Mouse (Mus musculus): ENCODE data around the gene Rpl11.
"Not testable (repeated sequence)": the region's sequence is repeated elsewhere in the genome, so short reads cannot be mapped to it uniquely, and the experiment has no call there.

Rpl11 gene

DNA sequence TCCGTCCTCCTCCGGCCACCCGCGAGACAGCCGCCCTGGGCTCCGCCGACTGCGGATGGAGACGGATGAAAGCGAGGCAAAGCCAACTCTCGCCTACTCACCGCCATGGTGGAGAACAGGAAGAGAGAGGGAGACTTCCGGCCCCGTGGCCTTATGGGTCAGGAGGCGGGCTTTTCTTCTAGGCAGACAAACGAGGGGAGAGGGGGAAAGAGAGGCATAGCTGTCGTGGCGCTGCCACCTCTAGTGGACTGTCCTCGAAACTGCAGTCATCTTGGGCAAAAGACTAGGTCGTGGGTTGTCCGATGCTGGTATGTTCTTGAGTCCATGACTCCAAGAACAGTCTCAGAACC lies at the start of gene Rpl11:
Gene Rpl11 (minus strand): TSS at position 182 of the 350 bp plus-strand sequence.
- peak; percentile 88 for DNase-seq (ENCODE audit: low read depth, low spot score)

DNA sequence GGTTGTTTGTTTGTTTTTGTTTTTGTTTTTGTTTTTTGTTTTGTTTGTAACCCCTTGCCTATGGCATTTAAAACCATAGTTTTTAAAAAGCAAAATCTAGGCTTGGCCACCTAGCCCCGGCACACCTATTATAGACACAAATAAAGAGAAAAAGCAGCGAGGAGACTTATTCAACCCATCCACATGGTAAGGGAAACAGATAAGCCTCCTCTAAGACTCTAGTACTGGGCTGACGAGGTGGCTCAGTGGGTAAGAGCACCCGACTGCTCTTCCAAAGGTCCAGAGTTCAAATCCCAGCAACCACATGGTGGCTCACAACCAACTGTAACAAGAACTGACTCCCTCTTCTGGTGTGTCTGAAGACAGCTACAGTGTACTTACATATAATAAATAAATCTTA lies 48.5 kb upstream of the Rpl11 start:
- not testable (repeated sequence) for DNase-seq (ENCODE audit: low read depth, low spot score)

DNA sequence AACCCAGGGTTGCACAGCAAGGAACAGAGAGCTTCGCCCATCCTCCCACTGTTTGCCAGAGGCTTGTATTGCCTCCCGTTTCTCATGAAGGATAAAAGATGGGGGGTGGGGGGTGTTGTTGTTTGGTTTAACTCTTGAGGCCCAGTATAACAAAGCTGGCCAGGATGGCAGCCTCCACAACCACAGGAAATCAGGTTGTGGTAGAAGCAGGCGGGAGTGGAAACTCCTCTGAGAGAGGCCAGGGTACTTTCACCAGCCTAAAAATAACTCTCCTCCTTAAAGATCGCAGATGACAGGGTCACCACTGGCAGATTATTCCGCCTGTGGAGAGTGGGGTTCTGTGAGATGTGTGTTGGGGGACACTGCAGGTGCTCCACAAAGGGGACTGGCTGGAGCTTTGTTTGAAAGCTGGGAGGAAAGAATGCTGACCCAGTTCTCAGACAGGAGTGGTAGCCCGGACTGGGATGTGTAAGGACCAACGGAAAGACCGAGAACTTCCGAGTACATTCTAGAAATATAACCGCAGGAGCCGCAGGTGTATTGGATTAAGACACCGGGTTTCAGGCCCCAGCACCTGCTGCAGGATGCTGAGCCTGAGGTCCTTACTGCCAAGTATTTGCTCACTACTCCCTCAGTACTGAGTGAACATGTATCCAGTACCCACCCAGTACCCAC lies 47.3 kb upstream of the Rpl11 start:
- no peak for DNase-seq (ENCODE audit: low read depth, low spot score)

DNA sequence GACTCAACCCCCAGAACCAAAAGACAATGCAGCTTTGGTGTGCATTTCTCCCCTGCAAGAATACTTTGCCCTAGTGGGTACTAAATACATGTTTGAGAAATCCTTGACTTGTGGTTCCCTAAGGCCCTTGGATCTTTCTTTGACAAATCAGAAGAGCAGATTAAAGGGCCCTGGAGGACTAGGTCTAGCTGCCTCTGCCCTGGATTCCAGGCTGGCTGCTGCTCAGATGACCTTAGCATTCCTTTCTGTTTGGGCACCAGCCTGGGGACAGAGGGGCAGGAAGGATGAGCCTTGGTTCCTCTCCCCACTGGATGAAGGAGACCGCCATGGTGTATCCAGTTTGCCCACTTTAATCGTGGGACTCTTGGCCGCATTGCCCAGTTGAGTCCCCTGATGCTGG lies 45.2 kb upstream of the Rpl11 start:
- no peak for DNase-seq (ENCODE audit: low read depth, low spot score)

DNA sequence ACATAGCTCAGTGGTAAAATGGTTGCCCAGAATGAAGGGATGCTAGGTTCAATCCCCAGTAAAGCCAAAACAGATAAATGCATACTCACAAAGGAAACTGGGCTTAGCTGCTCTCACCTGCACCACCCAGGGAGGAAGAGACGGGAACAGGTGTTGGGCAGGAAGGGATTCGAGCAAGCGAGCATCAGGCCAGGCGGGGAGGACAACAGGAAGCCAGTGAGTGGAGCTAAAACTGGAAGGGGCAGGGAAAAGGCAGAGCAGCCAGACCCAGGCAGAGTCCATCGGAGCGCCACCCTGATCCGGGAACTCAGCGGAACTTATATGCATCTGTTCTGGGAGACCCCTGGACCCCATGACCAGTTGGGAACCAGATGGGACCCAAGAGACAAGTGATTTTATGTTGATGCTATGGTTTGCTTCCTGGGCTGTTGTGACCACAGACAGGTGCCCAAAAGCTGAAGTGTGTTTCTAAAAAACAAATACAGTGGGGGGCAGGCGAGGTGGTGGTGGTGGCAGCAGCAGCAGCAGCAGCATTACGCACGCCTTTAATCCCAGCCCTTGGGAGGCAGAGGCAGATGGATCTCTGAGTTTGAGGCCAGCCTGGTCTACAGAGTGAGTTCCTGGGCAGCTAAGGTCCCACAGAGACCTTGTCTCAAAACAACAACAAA lies 43.4 kb upstream of the Rpl11 start:
- no peak for DNase-seq (ENCODE audit: low read depth, low spot score)

DNA sequence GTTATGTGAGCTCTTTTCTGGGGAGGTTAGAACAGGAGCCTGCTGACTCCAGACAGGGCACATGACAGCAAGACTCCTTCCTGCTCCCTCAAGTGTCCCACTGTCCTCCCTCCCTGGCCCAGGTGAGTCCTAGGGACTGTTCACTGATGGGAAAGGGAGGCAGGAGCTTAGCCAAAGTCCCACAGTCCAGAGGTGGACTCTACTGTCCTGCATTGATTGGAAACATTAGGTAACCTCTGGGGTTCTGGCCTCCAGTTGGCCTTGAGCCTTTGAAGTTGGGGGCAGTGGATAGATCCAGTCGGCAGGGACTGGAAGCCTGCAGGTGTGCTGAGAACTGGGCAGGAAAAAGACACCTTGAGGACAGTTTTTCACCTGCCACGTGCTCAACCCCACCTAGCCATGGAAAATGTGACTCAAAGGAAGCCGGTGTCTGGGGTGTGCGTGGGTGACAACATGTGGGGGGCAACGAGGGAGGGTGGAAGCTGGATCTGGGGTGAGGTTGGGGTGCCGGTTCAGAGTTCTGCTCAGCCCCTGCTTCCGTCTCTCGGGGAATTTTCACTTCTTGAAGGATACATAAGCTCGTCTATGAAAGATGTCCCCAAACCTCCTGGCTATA lies 42.4 kb upstream of the Rpl11 start:
- no peak for DNase-seq (ENCODE audit: low read depth, low spot score)

DNA sequence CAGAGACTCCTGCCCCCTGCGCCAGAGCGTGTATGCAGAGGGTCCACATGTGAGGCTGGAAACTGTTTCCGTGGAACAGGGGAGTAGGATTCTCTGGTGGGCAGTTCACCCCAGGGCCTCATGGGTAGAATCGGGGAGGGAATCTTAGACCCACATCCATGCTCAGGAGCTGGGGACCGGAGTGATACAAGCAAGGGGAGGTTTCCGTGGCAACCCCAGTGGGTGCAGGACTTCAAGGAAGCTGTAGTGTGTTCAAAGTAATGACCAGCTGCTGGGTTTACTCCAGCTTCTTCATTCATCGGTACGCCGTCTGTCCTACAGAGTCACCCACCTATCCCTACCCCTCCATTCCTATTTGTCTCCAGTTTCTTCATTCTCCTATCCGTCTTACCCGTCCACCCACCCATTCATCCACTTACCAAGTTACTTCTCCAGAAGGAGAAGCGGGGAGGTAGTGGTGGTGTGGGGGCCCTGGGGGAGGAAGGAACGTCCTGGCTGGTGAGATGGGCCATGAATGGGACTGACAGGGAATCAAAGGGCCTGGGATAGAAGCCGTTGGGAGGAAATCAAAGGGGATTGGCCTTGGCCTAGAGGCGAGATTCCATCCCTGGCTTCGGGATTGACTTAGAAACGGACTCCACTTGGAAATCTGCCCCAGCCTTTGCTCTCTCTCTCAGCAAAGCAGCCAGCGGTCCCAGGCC lies 41.4 kb upstream of the Rpl11 start:
- DNase-seq (ENCODE audit: low read depth, low spot score) = no peak

DNA sequence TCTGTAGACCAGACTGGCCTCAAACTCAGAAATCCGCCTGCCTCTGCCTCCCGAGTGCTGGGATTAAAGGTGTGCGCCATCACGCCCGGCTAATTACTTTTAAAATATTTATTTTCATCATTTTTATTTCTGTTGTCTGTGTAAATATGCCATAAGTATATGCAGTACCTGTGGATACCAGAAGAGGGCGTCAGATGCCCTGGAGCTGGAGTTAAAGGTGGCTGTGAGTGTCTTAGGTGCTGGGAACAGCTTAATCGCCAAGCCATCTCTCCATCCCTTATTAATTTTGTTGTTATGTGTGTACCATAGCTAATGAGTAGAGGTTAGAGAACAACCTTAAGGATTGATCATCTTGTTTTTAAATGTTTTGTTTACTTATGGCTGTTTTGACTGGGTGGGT lies 39.3 kb upstream of the Rpl11 start:
- no peak for DNase-seq (ENCODE audit: low read depth, low spot score)

DNA sequence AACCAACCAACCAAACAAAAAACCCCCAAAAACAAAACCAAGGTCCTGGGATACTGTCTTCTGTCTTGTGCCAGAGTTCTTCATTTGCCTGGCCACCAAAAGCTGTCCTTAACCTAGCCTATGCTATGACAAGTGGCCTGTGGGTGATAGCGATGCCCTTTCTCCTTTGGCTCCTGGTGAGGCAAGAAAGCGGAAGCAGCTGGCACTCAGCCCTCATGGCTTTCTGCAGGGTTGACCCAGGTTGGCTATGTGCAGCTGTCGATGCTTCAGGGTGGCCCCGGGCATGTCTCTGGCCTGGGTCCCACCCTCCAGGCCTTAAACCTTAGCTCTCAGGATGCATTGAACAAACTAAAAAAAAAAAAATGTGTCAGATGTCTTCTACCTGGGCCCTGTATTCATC lies 38.1 kb upstream of the Rpl11 start:
- no peak for DNase-seq (ENCODE audit: low read depth, low spot score)

DNA sequence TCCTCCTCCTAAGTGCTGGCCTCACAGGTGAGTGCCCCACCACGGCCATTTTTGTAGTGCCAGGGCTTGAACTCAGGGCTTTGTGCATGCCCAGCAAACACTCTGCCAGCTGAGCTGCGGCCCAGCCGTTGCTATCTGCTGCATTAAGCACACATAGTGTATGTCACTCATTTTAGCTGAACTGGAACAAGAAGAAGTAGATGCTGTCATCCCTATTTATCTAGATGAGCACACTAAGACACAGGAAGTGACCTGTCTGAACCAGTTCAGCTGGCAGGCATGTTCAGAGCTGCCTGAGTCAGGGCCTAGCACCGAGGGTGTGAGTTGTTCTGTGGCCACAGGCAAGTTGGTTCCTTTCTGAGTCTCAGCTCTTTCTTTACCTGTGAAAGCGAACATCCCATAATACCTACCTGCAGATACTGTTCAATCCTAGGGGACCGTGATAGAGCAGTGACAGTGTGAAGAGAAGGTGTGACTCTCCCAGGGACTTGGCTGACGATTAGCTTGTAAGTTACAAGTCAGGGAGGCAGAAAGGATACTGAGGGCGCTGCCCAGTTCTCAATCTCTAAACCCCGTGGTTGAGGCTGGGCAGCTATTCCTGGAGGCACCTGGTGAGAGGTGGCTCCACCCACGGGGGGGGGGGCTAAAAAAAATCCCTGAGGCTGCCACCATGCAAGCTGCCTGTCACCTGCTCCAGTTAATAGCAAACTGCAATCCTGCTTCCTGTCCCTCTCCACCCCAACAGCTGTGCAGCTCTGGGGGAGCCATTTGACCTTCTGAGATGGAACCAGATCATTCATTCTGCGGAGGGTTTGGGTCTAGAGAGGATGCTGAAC lies 36.7 kb upstream of the Rpl11 start:
- no peak for DNase-seq (ENCODE audit: low read depth, low spot score)

DNA sequence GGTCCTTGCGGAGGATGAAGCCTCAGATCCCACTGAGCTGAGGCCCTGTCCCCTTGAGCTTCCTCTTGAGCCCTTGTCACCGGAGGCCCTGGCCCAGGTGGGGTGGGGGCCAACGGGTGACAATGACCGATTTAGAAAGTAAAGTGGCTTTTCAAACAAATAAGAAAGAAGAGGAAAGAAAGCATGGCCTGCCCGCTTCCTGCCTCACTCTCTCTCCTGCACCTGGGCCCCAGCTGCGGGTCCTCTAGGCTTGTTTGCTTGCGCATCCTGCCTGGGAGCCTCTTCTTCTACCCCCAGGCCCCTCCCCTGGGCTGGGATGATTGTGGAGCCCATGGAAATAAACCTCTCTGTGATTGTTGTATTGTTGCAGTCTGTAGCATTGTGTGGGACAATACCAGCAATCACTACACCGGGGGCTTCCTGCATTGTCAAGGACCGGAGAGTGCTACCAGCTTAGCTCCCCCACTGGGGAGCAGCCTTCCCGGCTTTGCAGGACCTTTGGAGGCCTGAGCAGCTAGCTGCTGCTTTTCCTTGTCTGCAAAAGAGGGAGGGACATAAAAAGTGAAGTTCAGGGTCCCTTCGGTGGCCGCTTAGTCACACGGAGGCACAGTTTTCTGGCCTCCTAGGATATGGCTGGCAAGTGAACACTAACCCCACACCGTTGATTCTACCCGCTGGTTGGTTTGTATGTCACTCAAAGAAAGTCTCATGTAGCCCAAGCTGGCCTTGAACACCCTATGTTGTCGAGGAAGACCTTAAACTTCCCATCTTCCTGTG lies 35.9 kb upstream of the Rpl11 start:
- no peak for DNase-seq (ENCODE audit: low read depth, low spot score)

DNA sequence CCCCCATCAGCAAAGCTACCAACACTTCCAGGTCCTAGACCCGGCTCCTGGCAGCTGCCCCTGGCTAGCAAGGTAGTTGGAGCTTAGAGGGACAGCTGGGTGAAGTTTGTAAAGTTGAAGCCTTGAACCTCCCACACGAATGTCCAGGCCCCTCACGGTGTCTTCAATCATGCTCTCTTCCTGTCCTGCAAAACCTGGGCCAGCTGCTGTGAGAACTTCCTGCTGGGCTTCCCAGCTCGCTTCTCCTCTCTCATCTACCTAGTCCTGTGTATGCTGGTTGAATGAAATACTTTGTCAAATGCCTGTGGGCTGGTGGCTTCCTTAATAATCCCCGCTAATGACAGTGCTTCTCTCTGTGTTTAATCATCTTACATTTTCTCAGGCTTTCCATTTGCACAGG lies 35.1 kb upstream of the Rpl11 start:
- DNase-seq (ENCODE audit: low read depth, low spot score) = no peak

DNA sequence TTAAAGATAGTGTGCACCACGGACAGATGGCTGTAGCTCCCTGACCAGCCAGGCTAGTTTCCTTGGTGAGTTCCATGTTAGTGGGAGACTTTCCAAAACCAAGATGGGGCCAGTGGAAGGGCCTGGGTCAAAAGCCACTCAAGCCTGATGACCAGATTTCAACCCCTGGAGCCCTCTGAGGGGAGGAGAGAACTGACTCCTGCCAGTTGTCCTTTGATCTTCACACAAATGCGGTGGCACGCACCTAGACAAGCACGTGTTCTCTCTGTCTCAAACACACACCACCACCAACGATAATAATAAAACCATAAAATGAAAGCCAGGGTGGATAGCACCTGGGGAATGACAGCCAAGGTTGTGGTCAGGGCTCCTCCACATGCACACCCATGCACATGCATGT lies 34.0 kb upstream of the Rpl11 start:
- no peak for DNase-seq (ENCODE audit: low read depth, low spot score)

DNA sequence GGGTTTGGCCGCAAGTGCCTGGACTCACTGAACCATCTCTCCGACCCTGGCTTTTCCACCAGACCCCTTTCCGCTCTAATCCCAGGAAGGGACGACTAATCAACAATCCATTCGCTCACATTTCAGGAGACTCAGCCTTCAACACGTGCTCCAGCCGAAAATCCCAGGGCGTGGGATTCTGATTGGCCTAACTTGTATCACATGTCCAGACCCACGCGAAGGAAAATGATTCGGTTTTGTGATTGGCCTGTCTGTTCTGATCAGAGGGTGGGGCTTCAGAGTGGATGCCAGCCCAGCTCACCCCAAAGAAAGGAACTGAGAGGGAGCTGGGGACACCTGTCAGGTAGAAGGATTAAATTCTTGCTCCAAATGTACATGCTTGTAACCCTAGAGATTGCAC lies 31.6 kb upstream of the Rpl11 start:
- DNase-seq (ENCODE audit: low read depth, low spot score) = no peak

DNA sequence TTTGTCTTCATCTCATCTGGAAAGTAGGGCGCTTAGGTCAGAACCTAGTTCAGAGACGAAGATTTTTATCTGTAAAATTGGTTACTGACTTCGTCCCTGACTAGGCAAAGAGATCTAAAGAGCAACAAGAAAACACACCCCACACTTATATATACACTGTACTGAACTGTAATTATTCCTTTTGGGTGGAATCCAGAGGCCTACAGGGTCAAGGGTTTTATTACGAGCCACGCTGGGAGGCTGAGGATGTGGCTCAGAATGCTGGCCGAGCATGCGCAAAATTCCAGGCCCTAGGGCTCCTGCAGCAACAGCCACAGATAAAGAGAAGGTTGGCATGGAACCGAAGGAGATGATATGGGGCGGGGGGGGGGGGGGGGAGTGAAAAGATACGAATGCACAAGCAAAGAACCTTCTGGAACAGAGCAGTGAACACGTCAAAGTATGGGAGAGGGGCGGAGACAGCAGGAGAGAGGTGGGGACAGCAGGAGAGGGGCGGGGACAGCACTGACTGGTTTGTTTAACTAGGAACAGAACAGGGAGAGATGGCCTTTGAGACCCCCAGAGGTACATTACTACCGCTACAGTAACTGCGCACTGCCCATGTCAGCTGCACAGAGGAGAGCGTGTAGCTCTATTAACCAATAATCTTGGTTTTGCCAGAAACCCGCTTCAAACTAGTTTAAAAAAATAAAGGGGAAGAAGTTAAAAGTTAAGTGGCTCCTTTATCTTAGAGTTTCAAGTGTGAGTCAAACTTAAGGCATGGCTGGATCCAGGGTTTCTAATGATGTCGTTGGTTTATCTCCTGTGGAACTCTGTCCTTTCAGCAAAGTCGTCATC lies 30.3 kb upstream of the Rpl11 start:
- no peak for DNase-seq (ENCODE audit: low read depth, low spot score)

DNA sequence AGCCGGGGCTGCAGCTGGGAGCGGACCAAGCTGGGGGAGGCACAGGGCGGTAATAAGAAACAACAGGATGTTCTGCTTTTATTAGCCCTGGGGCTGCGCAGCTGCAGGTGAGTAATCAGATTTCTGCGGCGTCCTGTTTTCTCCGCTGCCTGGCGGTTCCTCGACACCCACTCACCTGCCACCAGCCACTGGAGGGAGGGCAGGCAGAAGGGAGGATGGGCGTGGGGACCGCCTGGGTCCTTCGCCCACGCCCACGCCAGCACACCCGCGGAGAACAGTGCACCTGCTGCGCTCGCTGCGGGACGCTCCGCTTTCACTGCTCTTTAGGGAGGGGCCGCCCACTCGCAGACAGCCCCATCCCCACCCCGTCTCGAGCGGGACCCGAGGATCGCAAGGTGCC lies 28.5 kb upstream of the Rpl11 start:
- no peak for DNase-seq (ENCODE audit: low read depth, low spot score)

DNA sequence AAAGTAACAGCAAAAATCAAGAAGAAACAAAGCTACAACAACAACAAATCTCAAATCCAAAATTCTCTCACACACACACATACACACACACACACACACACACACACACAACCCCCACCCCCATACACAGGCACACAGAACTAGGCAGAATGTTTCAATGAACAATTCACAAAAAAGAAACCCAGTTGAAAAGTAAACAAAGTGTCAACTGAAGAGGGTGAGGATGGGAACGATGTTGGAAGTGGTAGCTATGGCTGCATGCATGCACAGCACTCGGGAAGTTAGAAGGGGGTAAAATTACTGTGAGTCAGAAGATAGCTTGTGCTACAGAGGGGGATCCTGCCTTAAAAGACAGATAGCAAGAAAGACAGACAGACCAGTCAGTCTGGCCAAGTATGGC lies 25.4 kb upstream of the Rpl11 start:
- no peak for DNase-seq (ENCODE audit: low read depth, low spot score)

DNA sequence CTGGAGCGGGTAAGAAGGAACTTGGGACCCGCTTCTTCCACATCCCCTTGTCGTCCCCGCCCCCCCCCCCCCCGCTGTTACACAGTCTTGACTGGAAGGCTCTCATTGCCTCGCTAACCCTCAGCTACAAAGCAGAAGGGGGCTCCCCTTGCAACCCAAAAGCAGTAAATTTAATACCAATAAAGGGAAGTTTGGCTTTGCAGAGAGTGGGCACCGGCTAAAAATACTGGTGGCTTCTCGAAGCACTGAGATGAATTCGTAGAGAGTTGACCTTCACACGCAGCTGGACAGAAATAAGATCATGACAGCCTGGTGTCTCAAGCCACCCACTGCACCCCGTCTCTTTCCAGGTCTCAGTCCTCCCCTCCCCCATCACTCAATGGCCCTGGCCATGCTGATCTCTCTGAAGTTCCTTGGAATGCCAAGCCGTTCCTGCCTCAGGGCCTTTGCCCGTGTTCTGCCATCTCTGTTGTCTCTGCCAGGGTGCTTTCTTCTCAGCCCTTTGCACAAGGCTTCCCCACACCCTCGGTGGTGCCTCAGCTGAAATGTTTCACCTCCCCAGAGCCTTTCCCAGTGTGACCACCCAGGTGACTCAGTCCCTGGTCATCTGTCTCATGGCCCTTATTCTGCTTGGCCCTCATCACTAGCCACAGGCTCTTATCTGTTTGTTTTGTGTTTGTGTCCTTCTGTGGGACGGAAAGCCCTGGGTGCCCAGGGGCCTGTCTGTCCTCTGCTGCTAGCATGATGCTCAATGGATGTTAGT lies 23.7 kb upstream of the Rpl11 start:
- DNase-seq (ENCODE audit: low read depth, low spot score) = no peak

DNA sequence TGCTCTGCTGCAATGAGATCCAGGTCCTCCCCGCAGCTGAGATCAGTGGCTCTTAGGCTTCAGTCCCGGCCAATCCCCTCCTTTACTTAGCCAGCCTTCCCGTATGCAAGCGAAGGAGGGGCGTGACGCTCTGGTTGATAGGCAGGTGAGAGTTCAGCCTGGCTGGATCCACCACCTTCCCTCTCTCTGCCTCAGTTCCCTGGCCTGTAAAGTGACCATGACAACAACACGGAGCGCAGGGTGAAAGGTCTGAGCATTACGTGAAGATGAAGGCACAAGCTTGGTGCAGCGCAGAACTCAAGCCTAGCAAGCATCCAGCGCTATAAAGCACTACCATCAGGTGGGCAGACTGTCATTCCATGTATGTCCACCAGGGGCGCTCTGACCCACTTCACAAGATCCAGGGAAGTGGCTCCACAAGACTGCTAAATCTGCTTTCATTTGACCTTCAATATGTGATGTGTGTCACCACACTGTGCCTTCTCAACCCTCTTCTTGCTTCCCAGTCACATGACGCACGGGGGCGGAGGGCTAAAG lies 18.0 kb upstream of the Rpl11 start:
- peak; percentile 64 for DNase-seq (ENCODE audit: low read depth, low spot score)
